Mouse (Mus musculus): ENCODE measurements around the gene Tmem106c.

- TF ChIP-seq POLR2A (IDR thresholded peaks at IDR 0.05; ENCODE audit: borderline replicate concordance, extremely low read depth, low read depth, low read length), result no peak
- no peak for TF ChIP-seq CTCF (IDR thresholded peaks at IDR 0.05; ENCODE audit: insufficient read depth, low read length)
Measured at GRCm38 (mm10) chr15:97944919-97945574, 19.0 kb upstream of the Tmem106c start.

All from lung, adult 2 months (tissue).